Comparison of ENCODE assay signal across 8 mouse cellular contexts in the genomic region with DNA sequence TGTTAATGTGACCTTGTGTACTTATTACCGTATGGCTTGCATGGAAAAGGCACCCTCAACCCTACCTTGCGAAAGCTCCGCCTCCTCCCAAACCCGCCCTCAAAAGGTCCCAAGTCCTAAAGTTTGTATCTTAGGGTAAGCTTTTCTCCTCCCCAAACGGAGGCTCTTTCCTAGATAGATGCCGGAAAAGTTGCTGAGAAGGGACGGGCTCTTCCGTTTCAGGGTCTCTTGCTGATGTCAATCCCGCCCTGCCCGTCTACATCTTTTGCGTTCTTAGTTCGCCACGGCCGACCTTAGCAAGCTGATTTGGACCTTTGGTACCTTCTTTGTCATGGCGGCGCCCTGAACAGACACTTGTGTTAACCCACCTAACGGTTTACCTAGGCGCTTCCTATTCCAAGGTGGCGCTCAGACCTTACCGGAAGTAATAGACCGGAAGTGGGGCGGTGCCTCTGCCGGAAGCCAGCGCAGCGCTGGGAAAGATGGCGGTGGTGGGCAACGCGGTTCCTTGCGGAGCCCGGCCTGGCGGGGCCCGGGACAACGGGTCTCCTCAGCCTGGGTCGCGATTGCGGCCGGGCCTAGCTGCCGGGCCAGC. TPM values are rescaled to one million over a fixed set of nuclear protein-coding genes. Genes with fewer than 3 reads are reported as not detected.
DNase-seq lines count a peak whose midpoint lies in the region; TF ChIP-seq lines count a peak whose summit lies in the region.

A gene (plus strand): TSS at position 391 of the 595 bp plus-strand sequence.
A gene (minus strand): TSS at position 406 of the 595 bp plus-strand sequence.

- no peak for TF ChIP-seq CTCF in gastrocnemius, adult 2 months (IDR thresholded peaks at IDR 0.05)

- H3K9me3 ChIP-seq in megakaryocyte, embryonic 14.5 days = no peaks in the 10 kb centered on the region

- H3K4me3 ChIP-seq in gastrocnemius, adult 2 months = peak within 1 kb of the TSS; percentile 100
- peak within 1 kb of the TSS; percentile 98 for H3K4me3 ChIP-seq in megakaryocyte, embryonic 14.5 days (replicated peaks)

- peak within 1 kb of the TSS; percentile 89 for H3K27ac ChIP-seq in gastrocnemius, adult 2 months

- H3K4me1 ChIP-seq in megakaryocyte, embryonic 14.5 days = peaks cover 52% of the 10 kb centered on the region

- DNase-seq in ZHBTc4 (ENCODE audit: low read depth, low spot score) = peak; percentile 96
- DNase-seq in cerebellum, postnatal 4 days (ENCODE audit: low spot score in 2 of 2) = peak; percentile 70 to 84
- peak; percentile 92 for DNase-seq in gastrocnemius, adult 2 months
- DNase-seq in hindlimb bud, embryonic 11.5 days (ENCODE audit: extremely low spot score, low read depth, low spot score) = peak; percentile 54
- DNase-seq in left cerebral cortex, adult 8-10 months (ENCODE audit: low spot score in 2 of 2) = peak; percentile 78 to 79
- peak; percentile 93 for DNase-seq in right cerebral cortex, postnatal 10 days (ENCODE audit: low spot score in 2 of 2)
- DNase-seq in urinary bladder, postnatal 4 days (ENCODE audit: low spot score in 2 of 2) = peak; percentile 84 to 87

- H3K36me3 ChIP-seq in megakaryocyte, embryonic 14.5 days (replicated peaks; ENCODE audit: low read length) = peaks cover 33% of the 10 kb centered on the region

- H3K27me3 ChIP-seq in megakaryocyte, embryonic 14.5 days (replicated peaks) = no peaks in the 10 kb centered on the region

- intact Hi-C loops in gastrocnemius, adult 2 months (cut with DNase I) = loop anchor here (2.0 to 5.0 kb wide), 2 partner anchors 16 to 74 kb away; a partner anchor contains a TSS

RNA-seq across cellular contexts. Expression of the first gene that starts in this region (rescaled TPM):
- total RNA-seq in gastrocnemius, adult 2 months (2021) = 10 to 100 TPM in 1 of 2 experiments, 1 to 10 TPM in 1; 9.9 to 10.4 TPM
- total RNA-seq in left cerebral cortex, adult 8-10 months (2022) = 10 to 100 TPM; 32.9 to 37.1 (median 35.3) TPM
- 21.5 and 34.8 TPM in 2 replicates for polyA plus RNA-seq in megakaryocyte, embryonic 14.5 days (2012; ENCODE audit: insufficient read depth, low replicate concordance)

RNA-seq across cellular contexts. Expression of the second gene that starts in this region (rescaled TPM):
- 10 to 100 TPM; 15.6 to 17.1 TPM for total RNA-seq in gastrocnemius, adult 2 months (2021)
- total RNA-seq in left cerebral cortex, adult 8-10 months (2022) = 10 to 100 TPM; 27.1 to 29.1 (median 27.8) TPM
- polyA plus RNA-seq in megakaryocyte, embryonic 14.5 days (2012; ENCODE audit: insufficient read depth, low replicate concordance) = not detected in 2 replicates

Comparison
In these comparisons a context has a peak if more than half of its experiments do, and no peak if none do; other contexts are left out.
1. Peak in every context shown above with its lines: DNase-seq, H3K4me3 ChIP-seq and H3K27ac ChIP-seq.